Mouse (Mus musculus): ENCODE results near the gene Cpm. TPM values are rescaled to one million over a fixed set of nuclear protein-coding genes. Genes with fewer than 3 reads are reported as not detected.
"Not testable (repeated sequence)": the region's sequence is repeated elsewhere in the genome, so short reads cannot be mapped to it uniquely, and the experiment has no call there.

Gene Cpm
- polyA plus RNA-seq, 1 experiment from 2014 or later, result 43.6 TPM

DNA sequence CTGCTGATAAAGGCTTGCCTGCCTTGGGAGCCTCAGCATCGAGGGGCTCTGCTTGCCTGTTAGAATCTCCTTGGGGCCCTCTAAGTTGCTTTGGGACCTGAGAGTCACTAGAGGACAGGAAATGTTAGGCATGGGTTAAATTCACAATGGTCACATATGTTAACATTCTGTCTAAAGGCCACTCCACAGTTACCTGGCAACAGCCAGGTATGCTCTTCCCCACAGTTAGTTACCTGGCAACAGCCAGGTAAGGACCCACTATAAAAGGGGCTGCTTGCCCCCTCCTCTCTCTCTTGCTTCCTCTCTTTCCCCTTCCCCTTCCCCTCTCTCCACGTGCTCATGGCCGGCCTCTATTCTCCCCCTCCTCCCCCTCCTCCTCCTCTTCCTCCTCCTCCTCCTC, 14.9 kb upstream of the Cpm start:
- H3K27me3 ChIP-seq (replicated peaks; ENCODE audit: control insufficient read depth, insufficient read depth, low read length), result no peaks in the 10 kb centered on the region
- H3K4me1 ChIP-seq (ENCODE audit: control insufficient read depth, insufficient read depth, low read length), result no peaks in the 10 kb centered on the region
- H3K9ac ChIP-seq (ENCODE audit: low read depth, low read length), result no peak overlapping the region
- H3K36me3 ChIP-seq (ENCODE audit: control insufficient read depth, insufficient read depth, low read length), result no peaks in the 10 kb centered on the region
- H3K4me3 ChIP-seq (ENCODE audit: low read depth, low read length), result no peak overlapping the region
- H3K4me2 ChIP-seq (ENCODE audit: low read depth, low read length), result no peak overlapping the region
- no peak for ATAC-seq (ENCODE audit: low read depth)
- no peaks in the 10 kb centered on the region for H3K9me3 ChIP-seq (ENCODE audit: control insufficient read depth, low read length)
- no peak overlapping the region for H3K27ac ChIP-seq (replicated peaks; ENCODE audit: low read depth, low read length)
- DNase-seq (ENCODE audit: low spot score), result no peak
- 54% methylated on average over 3 of the region's 3 CpGs for WGBS

DNA sequence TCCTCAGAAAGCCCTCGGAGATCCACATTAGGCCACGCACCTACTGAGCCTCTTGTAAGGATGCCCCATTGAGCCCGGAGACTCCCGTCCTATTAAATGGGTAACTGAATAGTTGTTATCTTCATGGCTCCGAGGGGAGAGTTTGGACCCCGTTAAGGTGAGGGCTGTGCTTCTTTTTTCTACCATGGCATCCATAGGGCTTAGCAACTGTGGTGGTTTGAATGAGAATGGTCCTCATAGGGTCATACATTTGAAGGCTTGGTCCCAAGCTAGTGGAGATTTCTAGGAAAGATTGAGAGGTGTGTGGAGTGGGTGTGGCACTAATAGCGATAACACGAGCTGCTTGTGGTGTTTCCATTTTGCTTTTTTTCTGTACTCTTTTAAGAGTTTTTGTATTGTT, 14.1 kb upstream of the Cpm start:
- Histone ChIP-seq H3K4me1 (ENCODE audit: control insufficient read depth, insufficient read depth, low read length) (no peaks in the 10 kb centered on the region), H3K4me3 (ENCODE audit: low read depth, low read length) (no peak overlapping the region), H3K27ac (replicated peaks; ENCODE audit: low read depth, low read length) (no peak overlapping the region), H3K27me3 (replicated peaks; ENCODE audit: control insufficient read depth, insufficient read depth, low read length) (no peaks in the 10 kb centered on the region), H3K36me3 (ENCODE audit: control insufficient read depth, insufficient read depth, low read length) (no peaks in the 10 kb centered on the region), H3K9ac (ENCODE audit: low read depth, low read length) (no peak overlapping the region), H3K9me3 (ENCODE audit: control insufficient read depth, low read length) (no peaks in the 10 kb centered on the region), H3K4me2 (ENCODE audit: low read depth, low read length) (no peak overlapping the region)
- no peak for ATAC-seq (ENCODE audit: low read depth)
- DNase-seq (ENCODE audit: low spot score), result no peak
- 86% methylated on average over 8 of the region's 8 CpGs for WGBS

DNA sequence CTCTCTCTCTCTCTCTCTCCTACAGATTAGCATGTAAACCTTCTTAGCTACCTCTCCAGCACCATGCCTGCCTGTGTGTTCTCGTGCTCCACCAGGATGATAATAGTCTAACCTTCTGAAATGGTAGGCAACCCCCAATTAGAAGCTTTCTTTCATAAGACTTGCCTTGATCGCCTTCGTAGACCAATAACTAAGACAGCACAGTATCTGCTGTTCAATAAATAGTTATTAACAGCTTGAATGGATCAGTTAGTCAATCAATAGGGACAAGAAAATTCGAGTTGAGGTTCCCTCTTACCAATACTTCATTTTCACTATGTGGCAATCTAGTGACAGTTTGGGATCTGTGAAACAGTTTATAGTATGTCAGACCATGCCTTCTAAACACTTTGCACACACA, 13.6 kb upstream of the Cpm start:
- no peak for DNase-seq (ENCODE audit: low spot score)
- Histone ChIP-seq H3K9me3 (ENCODE audit: control insufficient read depth, low read length) (no peaks in the 10 kb centered on the region), H3K27me3 (replicated peaks; ENCODE audit: control insufficient read depth, insufficient read depth, low read length) (no peaks in the 10 kb centered on the region), H3K4me2 (ENCODE audit: low read depth, low read length) (no peak overlapping the region), H3K36me3 (ENCODE audit: control insufficient read depth, insufficient read depth, low read length) (no peaks in the 10 kb centered on the region), H3K9ac (ENCODE audit: low read depth, low read length) (no peak overlapping the region), H3K27ac (replicated peaks; ENCODE audit: low read depth, low read length) (no peak overlapping the region), H3K4me3 (ENCODE audit: low read depth, low read length) (no peak overlapping the region), H3K4me1 (ENCODE audit: control insufficient read depth, insufficient read depth, low read length) (no peaks in the 10 kb centered on the region)
- ATAC-seq (ENCODE audit: low read depth), result no peak
- WGBS, result 76% methylated on average over 4 of the region's 4 CpGs

DNA sequence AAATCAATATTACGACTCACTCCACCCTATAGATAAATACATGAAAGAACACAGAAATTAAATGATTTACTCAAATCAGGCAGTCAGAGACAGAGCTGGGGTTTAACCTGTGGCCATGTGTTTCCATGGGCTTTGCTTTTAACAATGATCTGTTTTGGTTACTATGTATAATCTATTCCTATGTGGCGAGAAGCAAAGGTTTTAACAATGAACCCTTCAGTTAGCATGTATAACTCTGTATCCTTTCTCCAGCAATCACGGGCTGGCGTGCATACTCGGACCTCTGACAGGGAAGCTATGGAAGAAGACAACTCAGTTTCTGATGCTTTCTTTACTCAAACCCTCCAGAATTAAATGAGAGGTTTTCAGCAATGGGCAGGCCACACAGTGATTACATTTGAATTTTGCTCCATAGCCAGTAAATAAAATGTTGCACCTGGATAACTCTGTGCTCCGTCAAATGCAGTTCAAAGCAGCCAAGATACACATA, 13.1 kb upstream of the Cpm start:
- ATAC-seq (ENCODE audit: low read depth) (no peak), DNase-seq (ENCODE audit: low spot score) (no peak)
- Histone ChIP-seq H3K27me3 (replicated peaks; ENCODE audit: control insufficient read depth, insufficient read depth, low read length) (no peaks in the 10 kb centered on the region), H3K4me2 (ENCODE audit: low read depth, low read length) (no peak overlapping the region), H3K4me1 (ENCODE audit: control insufficient read depth, insufficient read depth, low read length) (no peaks in the 10 kb centered on the region), H3K9ac (ENCODE audit: low read depth, low read length) (no peak overlapping the region), H3K27ac (replicated peaks; ENCODE audit: low read depth, low read length) (no peak overlapping the region), H3K36me3 (ENCODE audit: control insufficient read depth, insufficient read depth, low read length) (no peaks in the 10 kb centered on the region), H3K4me3 (ENCODE audit: low read depth, low read length) (no peak overlapping the region), H3K9me3 (ENCODE audit: control insufficient read depth, low read length) (no peaks in the 10 kb centered on the region)
- WGBS, result 88% methylated on average over 6 of the region's 6 CpGs

DNA sequence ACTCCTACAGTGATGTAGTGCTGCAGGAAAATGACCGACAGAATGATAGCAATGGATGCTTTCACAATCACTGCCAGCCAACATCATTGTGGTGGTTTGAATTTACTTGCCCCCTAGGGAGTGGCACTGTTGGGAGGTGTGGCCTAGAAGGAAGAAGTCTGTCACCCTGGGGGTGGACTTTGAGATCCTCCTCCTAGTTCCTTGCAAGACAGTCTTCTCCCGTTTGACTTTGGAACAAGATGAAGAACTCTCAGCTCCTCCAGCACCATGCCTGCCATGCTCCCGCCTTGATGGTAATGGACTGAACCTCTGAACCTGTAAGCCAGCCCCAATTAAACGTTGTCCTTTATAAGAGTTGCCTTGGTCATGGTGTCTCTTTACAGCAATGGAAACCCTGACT, 12.5 kb upstream of the Cpm start:
- DNase-seq (ENCODE audit: low spot score); H3K27me3 ChIP-seq (replicated peaks; ENCODE audit: control insufficient read depth, insufficient read depth, low read length); H3K4me1 ChIP-seq (ENCODE audit: control insufficient read depth, insufficient read depth, low read length); H3K9me3 ChIP-seq (ENCODE audit: control insufficient read depth, low read length); ATAC-seq (ENCODE audit: low read depth); H3K4me3 ChIP-seq (ENCODE audit: low read depth, low read length); H3K27ac ChIP-seq (replicated peaks; ENCODE audit: low read depth, low read length); H3K9ac ChIP-seq (ENCODE audit: low read depth, low read length); H3K36me3 ChIP-seq (ENCODE audit: control insufficient read depth, insufficient read depth, low read length); H3K4me2 ChIP-seq (ENCODE audit: low read depth, low read length): not testable (repeated sequence)
- WGBS, result 85% methylated on average over 4 of the region's 4 CpGs

DNA sequence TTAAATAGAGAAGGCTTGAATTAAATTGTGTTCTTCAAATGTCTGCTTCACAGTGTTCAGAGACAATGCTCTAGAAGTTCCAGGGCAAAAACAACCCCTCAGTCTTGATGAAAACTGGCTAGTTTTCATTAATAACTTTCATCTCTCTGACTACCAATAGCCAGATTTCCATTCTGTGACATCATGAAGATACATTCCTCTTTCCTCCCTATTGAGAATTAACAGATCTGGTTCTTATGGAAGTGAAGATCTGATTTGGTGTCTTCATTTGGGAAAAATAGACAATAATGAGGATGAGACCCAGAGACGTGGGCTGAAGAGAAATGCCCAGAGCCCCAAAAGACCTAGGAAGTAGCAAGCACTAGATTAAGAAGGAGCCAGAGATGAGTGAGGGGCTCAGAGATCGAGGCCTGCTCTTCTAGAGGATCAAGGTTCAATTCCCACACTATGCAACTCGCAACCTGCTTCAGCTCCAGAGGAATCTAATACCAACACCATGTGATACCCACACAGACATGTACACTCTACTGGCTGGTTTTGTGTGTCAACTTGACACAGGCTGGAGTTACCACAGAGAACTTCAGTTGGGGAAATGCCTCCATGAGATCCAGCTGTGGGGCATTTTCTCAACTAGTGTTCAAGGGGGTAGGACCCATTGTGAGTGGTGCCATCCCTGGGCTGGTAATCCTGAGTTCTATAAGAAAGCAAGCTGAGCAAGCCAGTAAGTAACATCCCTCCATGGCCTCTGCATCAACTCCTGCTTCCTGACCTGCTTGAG, 11.5 kb upstream of the Cpm start:
- Histone ChIP-seq H3K27me3 (replicated peaks; ENCODE audit: control insufficient read depth, insufficient read depth, low read length) (no peaks in the 10 kb centered on the region), H3K36me3 (ENCODE audit: control insufficient read depth, insufficient read depth, low read length) (no peaks in the 10 kb centered on the region), H3K4me1 (ENCODE audit: control insufficient read depth, insufficient read depth, low read length) (no peaks in the 10 kb centered on the region), H3K27ac (replicated peaks; ENCODE audit: low read depth, low read length) (no peak overlapping the region), H3K4me3 (ENCODE audit: low read depth, low read length) (no peak overlapping the region), H3K9me3 (ENCODE audit: control insufficient read depth, low read length) (no peaks in the 10 kb centered on the region), H3K4me2 (ENCODE audit: low read depth, low read length) (no peak overlapping the region), H3K9ac (ENCODE audit: low read depth, low read length) (no peak overlapping the region)
- no peak for ATAC-seq (ENCODE audit: low read depth)
- DNase-seq (ENCODE audit: low spot score), result no peak
- WGBS, result 88% methylated on average over 3 of the region's 3 CpGs

DNA sequence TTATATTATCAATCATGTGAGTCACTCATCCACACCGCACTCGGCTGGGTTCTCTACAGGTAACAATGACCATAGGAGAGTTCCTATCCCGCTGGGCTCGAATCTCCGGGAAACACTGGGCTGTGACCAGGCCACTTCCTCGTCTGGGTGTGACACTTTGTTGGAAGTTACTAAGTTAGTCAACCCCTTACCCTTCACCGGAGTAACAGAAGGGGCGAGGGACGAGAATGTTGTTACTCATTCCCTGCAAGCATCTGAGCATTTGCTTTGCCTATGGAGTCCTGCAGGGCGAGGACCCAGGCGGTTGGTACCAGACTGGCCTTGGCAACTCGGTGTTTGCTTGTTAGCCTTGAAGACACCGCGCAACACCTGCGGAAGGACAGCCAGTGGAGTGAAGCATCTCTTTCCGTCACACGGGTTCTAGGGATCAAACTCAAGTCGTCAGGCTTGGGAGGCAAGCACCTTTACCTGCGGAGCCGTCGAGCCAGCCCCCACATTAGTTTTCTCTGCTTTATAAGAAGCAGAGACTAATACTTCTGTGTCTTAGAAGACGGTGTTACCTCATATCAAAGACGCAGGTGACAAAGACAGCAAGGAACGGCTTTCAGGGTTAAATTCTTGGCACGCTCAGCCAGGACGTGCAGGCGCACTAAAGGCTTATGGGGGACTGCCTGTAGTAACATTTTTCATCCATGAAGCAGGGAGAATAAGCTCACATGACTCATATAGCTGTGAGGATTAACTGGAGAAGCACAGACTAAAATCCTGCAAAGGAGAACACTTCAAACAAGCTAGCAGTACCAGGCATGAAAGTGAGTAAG, 10.0 kb upstream of the Cpm start:
- Histone ChIP-seq H3K36me3 (ENCODE audit: control insufficient read depth, insufficient read depth, low read length) (no peaks in the 10 kb centered on the region), H3K9ac (ENCODE audit: low read depth, low read length) (no peak overlapping the region), H3K4me2 (ENCODE audit: low read depth, low read length) (no peak overlapping the region), H3K27me3 (replicated peaks; ENCODE audit: control insufficient read depth, insufficient read depth, low read length) (no peaks in the 10 kb centered on the region), H3K4me3 (ENCODE audit: low read depth, low read length) (no peak overlapping the region), H3K27ac (replicated peaks; ENCODE audit: low read depth, low read length) (no peak overlapping the region), H3K9me3 (ENCODE audit: control insufficient read depth, low read length) (no peaks in the 10 kb centered on the region), H3K4me1 (ENCODE audit: control insufficient read depth, insufficient read depth, low read length) (no peaks in the 10 kb centered on the region)
- WGBS, result 85% methylated on average over 27 of the region's 27 CpGs
- peak; percentile 53; the same call in 1 of the 2 replicates for ATAC-seq (ENCODE audit: low read depth)
- DNase-seq (ENCODE audit: low spot score), result peak; percentile 46

DNA sequence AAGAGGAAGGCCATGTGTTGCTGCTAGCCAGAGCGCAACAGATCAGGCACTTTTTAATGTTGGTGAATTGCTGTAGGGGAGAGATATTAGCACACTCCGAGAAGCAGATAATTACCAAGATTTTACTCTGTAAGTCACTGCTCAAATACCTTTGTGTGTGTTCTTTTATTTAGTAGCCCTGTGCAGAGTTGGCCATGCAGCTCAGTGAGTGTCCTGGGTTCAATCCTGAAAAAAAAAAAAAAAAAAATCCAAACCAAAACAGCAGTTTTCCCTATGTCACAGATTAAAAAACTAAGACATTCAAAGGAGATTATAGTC, 9.5 kb upstream of the Cpm start:
- ATAC-seq (ENCODE audit: low read depth), result no peak

More for the DNA sequence above, 9.5 kb upstream of the Cpm start:
- no peaks in the 10 kb centered on the region for H3K4me1 ChIP-seq (ENCODE audit: control insufficient read depth, insufficient read depth, low read length)
- no peak overlapping the region for H3K4me3 ChIP-seq (ENCODE audit: low read depth, low read length)
- no peak for DNase-seq (ENCODE audit: low spot score)
- no peak overlapping the region for H3K27ac ChIP-seq (replicated peaks; ENCODE audit: low read depth, low read length)
- no peaks in the 10 kb centered on the region for H3K9me3 ChIP-seq (ENCODE audit: control insufficient read depth, low read length)
- no peaks in the 10 kb centered on the region for H3K27me3 ChIP-seq (replicated peaks; ENCODE audit: control insufficient read depth, insufficient read depth, low read length)
- 68% methylated on average over 2 of the region's 2 CpGs for WGBS
- no peak overlapping the region for H3K9ac ChIP-seq (ENCODE audit: low read depth, low read length)
- no peak overlapping the region for H3K4me2 ChIP-seq (ENCODE audit: low read depth, low read length)
- no peaks in the 10 kb centered on the region for H3K36me3 ChIP-seq (ENCODE audit: control insufficient read depth, insufficient read depth, low read length)

All from embryonic facial prominence, embryonic 14.5 days (tissue).